In the genomic region with DNA sequence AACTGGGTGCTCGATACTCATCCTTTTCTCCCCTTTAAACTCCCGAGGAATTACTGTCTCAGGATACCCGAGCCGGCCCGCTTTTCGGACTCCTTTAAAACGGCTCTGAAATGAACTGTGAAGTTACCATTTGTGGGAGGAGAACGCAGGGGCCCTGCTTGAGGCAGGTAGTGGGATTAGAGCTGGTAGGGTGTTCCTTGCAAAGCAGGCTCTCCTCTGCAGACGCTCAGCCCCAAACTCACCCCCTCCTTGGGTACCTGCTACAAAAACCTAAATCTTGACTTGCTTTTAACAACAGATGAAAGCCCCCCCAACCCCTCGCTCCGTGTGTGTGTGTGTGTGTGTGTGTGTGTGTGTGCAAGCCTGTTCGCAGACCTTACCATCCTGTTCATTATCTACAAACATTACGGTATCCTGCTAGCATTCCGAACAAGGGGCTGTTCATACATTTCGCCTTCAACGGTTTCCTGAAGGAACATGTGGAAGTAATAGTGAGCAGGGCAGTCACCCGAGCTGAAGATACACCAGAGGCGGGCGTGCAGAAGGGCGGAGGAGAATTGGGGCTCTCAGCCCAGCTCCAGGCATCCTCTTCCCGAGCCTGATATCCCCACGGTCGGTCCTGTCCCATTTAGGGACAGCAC, we compare ENCODE assay signal across 8 mouse cellular contexts. TPM values are rescaled to one million over a fixed set of nuclear protein-coding genes. Genes with fewer than 3 reads are reported as not detected.
DNase-seq lines count a peak whose midpoint lies in the region; ATAC-seq and TF ChIP-seq lines count a peak whose summit lies in the region.

No protein-coding gene starts in this region.

- 2% methylated on average over 23 of the region's 23 CpGs for WGBS in kidney, embryonic 15.5 days
- WGBS in kidney, adult 2 months = 9% methylated on average over 23 of the region's 23 CpGs
- WGBS in embryonic facial prominence, embryonic 11.5 days = under 1% methylated on average over 23 of the region's 23 CpGs
- under 1% methylated on average over 23 of the region's 23 CpGs for whole genome bisulfite sequencing in hindbrain, embryonic 10.5 days

- peaks cover 96% of the 10 kb centered on the region for H3K27me3 ChIP-seq in kidney, embryonic 15.5 days
- H3K27me3 ChIP-seq in kidney, adult 2 months (replicated peaks; ENCODE audit: control insufficient read depth, insufficient read depth, low read length) = peaks cover 12% of the 10 kb centered on the region
- H3K27me3 ChIP-seq in embryonic facial prominence, embryonic 11.5 days (ENCODE audit: control insufficient read depth, insufficient read depth, low read length) = peaks cover 6% of the 10 kb centered on the region; the same call in 1 of the 2 replicates
- H3K27me3 ChIP-seq in hindbrain, embryonic 10.5 days (ENCODE audit: insufficient read depth, poor library complexity, severe bottlenecking) = peaks cover 100% of the 10 kb centered on the region

- H3K27ac ChIP-seq in kidney, embryonic 15.5 days = peak overlapping the region; percentile 61
- no peak overlapping the region for H3K27ac ChIP-seq in kidney, adult 2 months (ENCODE audit: insufficient read depth, low read depth, low read length)
- peak overlapping the region; percentile 73 for H3K27ac ChIP-seq in embryonic facial prominence, embryonic 11.5 days (replicated peaks; ENCODE audit: low read depth, low read length)
- H3K27ac ChIP-seq in hindbrain, embryonic 10.5 days = peak overlapping the region; percentile 68

- H3K9me3 ChIP-seq in kidney, embryonic 15.5 days (replicated peaks) = no peaks in the 10 kb centered on the region
- no peaks in the 10 kb centered on the region for H3K9me3 ChIP-seq in embryonic facial prominence, embryonic 11.5 days (replicated peaks; ENCODE audit: control insufficient read depth, low read length)
- no peaks in the 10 kb centered on the region for H3K9me3 ChIP-seq in hindbrain, embryonic 10.5 days

- ATAC-seq in kidney, embryonic 15.5 days (replicated peaks; ENCODE audit: low FRiP score) = no peak
- peak; percentile 27; the same call in 1 of the 2 replicates for ATAC-seq in embryonic facial prominence, embryonic 11.5 days (replicated peaks; ENCODE audit: insufficient number of reproducible peaks, low FRiP score, low TSS enrichment, low read depth)
- ATAC-seq in frontal cortex, adult (ENCODE audit: low TSS enrichment) = no peak

- H3K4me2 ChIP-seq in kidney, embryonic 15.5 days = peak overlapping the region; percentile 59
- H3K4me2 ChIP-seq in embryonic facial prominence, embryonic 11.5 days (ENCODE audit: low read depth, low read length) = peak overlapping the region; percentile 46

- intact Hi-C loops in left cerebral cortex, postnatal 36 days (cut with DNase I) = loop anchor here (5.0 to 10.0 kb wide), 5 partner anchors 78 to 1496 kb away; partner anchors contain the start of genes Fip1l1, Scfd2 and Spata18

- no peak overlapping the region for H3K9ac ChIP-seq in kidney, embryonic 15.5 days
- peak overlapping the region; percentile 46 for H3K9ac ChIP-seq in embryonic facial prominence, embryonic 11.5 days (replicated peaks; ENCODE audit: low read length)

- no peak for TF ChIP-seq POLR2A in kidney, adult 2 months (IDR thresholded peaks at IDR 0.05; ENCODE audit: low read depth, low read length)

- peaks cover 60% of the 10 kb centered on the region for H3K4me1 ChIP-seq in kidney, embryonic 15.5 days
- H3K4me1 ChIP-seq in kidney, adult 2 months (ENCODE audit: control insufficient read depth, insufficient read depth, low read length) = no peaks in the 10 kb centered on the region
- peaks cover 5% of the 10 kb centered on the region; the same call in 1 of the 2 replicates for H3K4me1 ChIP-seq in embryonic facial prominence, embryonic 11.5 days (ENCODE audit: control insufficient read depth, insufficient read depth, low read length)
- peaks cover 60% of the 10 kb centered on the region for H3K4me1 ChIP-seq in hindbrain, embryonic 10.5 days (replicated peaks)

- DNase-seq in kidney, adult 2 months = no peak
- peak; percentile 84 for DNase-seq in embryonic facial prominence, embryonic 11.5 days (ENCODE audit: low spot score)
- peak; percentile 68 for DNase-seq in hindbrain, embryonic 10.5 days (ENCODE audit: low spot score)
- DNase-seq in neural tube, embryonic 10.5 days (ENCODE audit: extremely low spot score, low spot score) = peak; percentile 79
- DNase-seq in left cerebral cortex, postnatal 36 days (ENCODE audit: low spot score in 2 of 2) = no peak
- no peak for DNase-seq in frontal cortex, postnatal 10 days (ENCODE audit: low spot score in 2 of 2)

- no peaks in the 10 kb centered on the region for H3K36me3 ChIP-seq in kidney, embryonic 15.5 days
- H3K36me3 ChIP-seq in kidney, adult 2 months (ENCODE audit: control insufficient read depth, insufficient read depth, low read length) = no peaks in the 10 kb centered on the region
- H3K36me3 ChIP-seq in embryonic facial prominence, embryonic 11.5 days (replicated peaks; ENCODE audit: control insufficient read depth, insufficient read depth, low read depth, low read length) = no peaks in the 10 kb centered on the region
- no peaks in the 10 kb centered on the region for H3K36me3 ChIP-seq in hindbrain, embryonic 10.5 days

- H3K4me3 ChIP-seq in kidney, embryonic 15.5 days (replicated peaks) = peak overlapping the region; percentile 56
- no peak overlapping the region for H3K4me3 ChIP-seq in kidney, adult 2 months (ENCODE audit: insufficient read depth, low read depth, low read length)
- H3K4me3 ChIP-seq in embryonic facial prominence, embryonic 11.5 days (ENCODE audit: low read depth, low read length) = peak overlapping the region; percentile 73
- H3K4me3 ChIP-seq in hindbrain, embryonic 10.5 days = peak overlapping the region; percentile 60

- TF ChIP-seq CTCF in kidney, adult 2 months (conservative IDR thresholded peaks at IDR 0.05; ENCODE audit: insufficient read depth, insufficient read length, low read depth, low read length) = no peak

RNA-seq across cellular contexts. Expression of gene Pdgfra, which starts 1.6 kb away (rescaled TPM):
- 40.0 and 47.3 TPM in 2 replicates for polyA plus RNA-seq in kidney, embryonic 15.5 days (2015; fragmentation: Nextera tagmentation; extraction: Ambion mirVana)
- 22.6 and 26.0 TPM in 2 replicates for polyA plus RNA-seq in kidney, adult 2 months (2012; rRNA removed)
- 87.2 and 88.6 TPM in 2 replicates for polyA plus RNA-seq in embryonic facial prominence, embryonic 11.5 days (2014; fragmentation: Nextera tagmentation; extraction: Ambion mirVana)
- 20.4 and 23.3 TPM in 2 replicates for polyA plus RNA-seq in hindbrain, embryonic 10.5 days (2016; fragmentation: Nextera tagmentation; extraction: Ambion mirVana)
- total RNA-seq in left cerebral cortex, postnatal 36 days (2021) = 10 to 100 TPM; 41.2 to 42.5 TPM

Comparison
In these comparisons a context has a peak if more than half of its experiments do, and no peak if none do; other contexts are left out.
1. DNase-seq: peak in embryonic facial prominence, embryonic 11.5 days (single experiment), hindbrain, embryonic 10.5 days (single experiment) and neural tube, embryonic 10.5 days (single experiment); none in kidney, adult 2 months (single experiment), left cerebral cortex, postnatal 36 days (0 of 2) and frontal cortex, postnatal 10 days (0 of 2).